In genomic region chr9:82518993-82519392, GRCm38 (mm10) we compare ENCODE assay signal across 29 mouse cellular contexts.
"Had no signal": no experiment of that assay in that cellular context is flagged by ENCODE, and none has a peak within 500 bp of the region (broad histone marks: within the 10 kb centered on the region; RNA-seq: fewer than 3 reads in every experiment).

No protein-coding gene starts in this region.

- H3K27ac ChIP-seq: left cerebral cortex, adult 2 months; limb, embryonic 10.5 days; limb, embryonic 12.5 days; limb, embryonic 13.5 days; limb, embryonic 15.5 days; liver, embryonic 12.5 days; liver, embryonic 13.5 days; liver, embryonic 14.5 days; liver, embryonic 15.5 days; lung, embryonic 15.5 days; macrophage; midbrain, embryonic 10.5 days; neural tube, embryonic 12.5 days had no signal

- H3K4me3 ChIP-seq: left cerebral cortex, adult 2 months; limb, embryonic 10.5 days; limb, embryonic 12.5 days; limb, embryonic 13.5 days; limb, embryonic 15.5 days; liver, embryonic 12.5 days; liver, embryonic 13.5 days; liver, embryonic 15.5 days; lung, embryonic 15.5 days; megakaryocyte, embryonic 14.5 days; midbrain, embryonic 10.5 days; myocyte; neural tube, embryonic 12.5 days had no signal

- ATAC-seq: liver, embryonic 12.5 days; liver, postnatal 0 days; lung, postnatal 0 days had no signal

- H3K4me1 ChIP-seq: limb, embryonic 10.5 days; limb, embryonic 12.5 days; limb, embryonic 13.5 days; limb, embryonic 15.5 days; liver, embryonic 12.5 days; liver, embryonic 13.5 days; liver, embryonic 15.5 days; lung, embryonic 15.5 days; megakaryocyte, embryonic 14.5 days; midbrain, embryonic 10.5 days; neural tube, embryonic 12.5 days had no signal

- H3K36me3 ChIP-seq: limb, embryonic 10.5 days; limb, embryonic 12.5 days; limb, embryonic 13.5 days; limb, embryonic 15.5 days; liver, embryonic 12.5 days; liver, embryonic 13.5 days; liver, embryonic 15.5 days; lung, embryonic 15.5 days; midbrain, embryonic 10.5 days; neural tube, embryonic 12.5 days had no signal

- H3K9me3 ChIP-seq: limb, embryonic 10.5 days; limb, embryonic 12.5 days; limb, embryonic 13.5 days; limb, embryonic 15.5 days; liver, embryonic 12.5 days; liver, embryonic 13.5 days; liver, embryonic 15.5 days; lung, embryonic 15.5 days; megakaryocyte, embryonic 14.5 days; midbrain, embryonic 10.5 days; neural tube, embryonic 12.5 days had no signal

- DNase-seq: left cerebral cortex, postnatal 4 days; liver; liver, embryonic 13.5 days; liver, postnatal 0 days; lung, adult 18-20 months; lung, adult 2 months; lung, embryonic 14.5 days; lung, postnatal 10 days; lung, postnatal 14 days; lung, postnatal 36 days; lung, postnatal 4 days; midbrain, embryonic 14.5 days had no signal

- H3K9ac ChIP-seq: limb, embryonic 12.5 days; limb, embryonic 13.5 days; limb, embryonic 15.5 days; liver, embryonic 12.5 days; liver, embryonic 13.5 days; liver, embryonic 14.5 days; liver, embryonic 15.5 days; liver, postnatal 0 days; lung, embryonic 14.5 days; lung, embryonic 15.5 days; neural tube, embryonic 12.5 days had no signal

- H3K27me3 ChIP-seq: limb, embryonic 12.5 days; limb, embryonic 13.5 days; limb, embryonic 15.5 days; liver, embryonic 12.5 days; liver, embryonic 13.5 days; liver, embryonic 15.5 days; lung, embryonic 15.5 days; megakaryocyte, embryonic 14.5 days; neural tube, embryonic 12.5 days had no signal

- H3K4me2 ChIP-seq: limb, embryonic 12.5 days; limb, embryonic 13.5 days; limb, embryonic 15.5 days; liver, embryonic 11.5 days; liver, embryonic 12.5 days; liver, embryonic 13.5 days; liver, embryonic 15.5 days; lung, embryonic 14.5 days; lung, embryonic 15.5 days; midbrain, embryonic 11.5 days; neural tube, embryonic 12.5 days had no signal
